Mouse (Mus musculus) MEL (cell line): ENCODE measurements around the gene N4bp3. TPM values are rescaled to one million over a fixed set of nuclear protein-coding genes. Genes with fewer than 3 reads are reported as not detected.

Experiments
- DNase-seq: peaks from one replicate; pipeline ENCODE4 v3.0.0; 2011; ENCODE audit warnings: low read depth, low spot score
- H3K27ac ChIP-seq: 2 replicates; pipeline ENCODE4 v1.5.1; 2012; ENCODE audit warnings: low read depth, mild to moderate bottlenecking, control low read depth, low read length, moderate library complexity; ENCODE audit not compliant: control insufficient read depth
- H3K27me3 ChIP-seq, 2 experiments: fragments of 150-350 bp in 1 of 2; sonication (generic) in 1 of 2; 2 replicates each; pipeline ENCODE4 v1.6.1; 2012; ENCODE audit warnings: low read length in 2 of 2, mild to moderate bottlenecking in 2 of 2, improper control_type of control experiment in 1 of 2, moderate library complexity in 1 of 2; ENCODE audit not compliant: insufficient read depth in 2 of 2, control insufficient read depth in 1 of 2
- H3K36me3 ChIP-seq, 2 experiments: 2 replicates each; pipeline ENCODE4 v1.6.1; 2012 to 2014; ENCODE audit warnings: low read length in 2 of 2, improper control_type of control experiment in 1 of 2, inconsistent platforms in 1 of 2, mild to moderate bottlenecking in 1 of 2; ENCODE audit not compliant: insufficient read depth in 2 of 2, control insufficient read depth in 1 of 2
- H3K4me1 ChIP-seq, 2 experiments: fragments of 150-350 bp in 1 of 2; sonication (generic) in 1 of 2; 2 replicates each; pipeline ENCODE4 v1.6.1; 2012; ENCODE audit warnings: low read length in 2 of 2, improper control_type of control experiment in 1 of 2, mild to moderate bottlenecking in 1 of 2; ENCODE audit not compliant: insufficient read depth in 2 of 2, control insufficient read depth in 1 of 2
- H3K4me3 ChIP-seq, 2 experiments: fragments of 150-350 bp in 1 of 2; sonication (generic) in 1 of 2; 2 replicates each; pipeline ENCODE4 v1.5.1; 2012; ENCODE audit warnings: low read depth in 2 of 2, low read length in 2 of 2, mild to moderate bottlenecking in 2 of 2, moderate library complexity in 2 of 2, control low read depth in 1 of 2, improper control_type of control experiment in 1 of 2; ENCODE audit not compliant: control insufficient read depth in 1 of 2, insufficient read depth in 1 of 2
- H3K79me2 ChIP-seq: 2 replicates; pipeline ENCODE4 v1.6.1; 2012; ENCODE audit warnings: mild to moderate bottlenecking, low read length, moderate library complexity; ENCODE audit not compliant: control insufficient read depth, poor library complexity, insufficient read depth
- H3K9ac ChIP-seq: 2 replicates; pipeline ENCODE4 v1.6.1; 2012; ENCODE audit warnings: low read depth, mild to moderate bottlenecking, control low read depth, low read length, moderate library complexity; ENCODE audit not compliant: control insufficient read depth, poor library complexity, severe bottlenecking
- H3K9me3 ChIP-seq: fragments of 150-350 bp; sonication (generic); replicated peaks from 2 replicates; pipeline ENCODE4 v1.6.1; 2012; ENCODE audit warnings: mild to moderate bottlenecking, low read length, improper control_type of control experiment, moderate library complexity; ENCODE audit not compliant: insufficient read depth
- BHLHE40 ChIP-seq: IDR thresholded peaks from 2 replicates; pipeline ENCODE4 v1.6.1; 2012; ENCODE audit warnings: low read depth, mild to moderate bottlenecking, inconsistent platforms, low read length, improper control_type of control experiment, borderline replicate concordance
- CHD1 ChIP-seq: IDR thresholded peaks from 2 replicates; pipeline ENCODE4 v1.6.1; 2012; ENCODE audit warnings: low read depth, mild to moderate bottlenecking, inconsistent platforms, low read length, improper control_type of control experiment
- CHD2 ChIP-seq: IDR thresholded peaks from 2 replicates; pipeline ENCODE4 v1.6.1; 2011; ENCODE audit warnings: low read length, improper control_type of control experiment
- CTCF ChIP-seq, 3 experiments: IDR thresholded peaks in 2 of 3; conservative IDR thresholded peaks in 1 of 3; 2 replicates each; pipeline ENCODE4 v1.5.1; 2011 to 2012; ENCODE audit warnings: low read length in 3 of 3, low read depth in 2 of 3, mild to moderate bottlenecking in 2 of 3, improper control_type of control experiment in 1 of 3, inconsistent platforms in 1 of 3, mixed read lengths in 1 of 3, moderate library complexity in 1 of 3; ENCODE audit not compliant: control insufficient read depth in 1 of 3, insufficient read depth in 1 of 3, poor library complexity in 1 of 3, severe bottlenecking in 1 of 3
- E2F4 ChIP-seq: IDR thresholded peaks from 2 replicates; pipeline ENCODE4 v1.6.1; 2011; ENCODE audit warnings: low read depth, low read length, improper control_type of control experiment, borderline replicate concordance
- ELF1 ChIP-seq: IDR thresholded peaks from 2 replicates; pipeline ENCODE4 v1.6.1; 2014; ENCODE audit warnings: low read depth, mild to moderate bottlenecking, inconsistent platforms, low read length, improper control_type of control experiment, moderate library complexity
- ETS1 ChIP-seq: IDR thresholded peaks from 2 replicates; pipeline ENCODE4 v1.6.1; 2012; ENCODE audit warnings: low read depth, mild to moderate bottlenecking, inconsistent platforms, low read length, improper control_type of control experiment, moderate library complexity
- GABPA ChIP-seq: IDR thresholded peaks from 2 replicates; pipeline ENCODE4 v1.6.1; 2012; ENCODE audit warnings: low read depth, mild to moderate bottlenecking, inconsistent platforms, low read length, improper control_type of control experiment, moderate library complexity
- GATA1 ChIP-seq: IDR thresholded peaks from 2 replicates; pipeline ENCODE4 v1.6.1; 2011; ENCODE audit warnings: low read depth, low read length, improper control_type of control experiment
- JUND ChIP-seq: IDR thresholded peaks from 2 replicates; pipeline ENCODE4 v1.6.1; 2011; ENCODE audit warnings: low read depth, mild to moderate bottlenecking, improper control_type of control experiment, low read length
- KAT2A ChIP-seq: conservative IDR thresholded peaks from 2 replicates; pipeline ENCODE4 v1.6.1; 2012; ENCODE audit warnings: low read depth, low read length, improper control_type of control experiment, inconsistent platforms
- MAFK ChIP-seq: IDR thresholded peaks from 2 replicates; pipeline ENCODE4 v1.6.1; 2011; ENCODE audit warnings: low read depth, mild to moderate bottlenecking, low read length, improper control_type of control experiment, borderline replicate concordance
- MAX ChIP-seq: IDR thresholded peaks from 2 replicates; pipeline ENCODE4 v1.6.1; 2011; ENCODE audit warnings: low read length, improper control_type of control experiment
- MAZ ChIP-seq: IDR thresholded peaks from 2 replicates; pipeline ENCODE4 v1.6.1; 2012; ENCODE audit warnings: low read depth, mild to moderate bottlenecking, inconsistent platforms, low read length, improper control_type of control experiment
- MEF2A ChIP-seq: IDR thresholded peaks from 2 replicates; pipeline ENCODE4 v1.6.1; 2014; ENCODE audit warnings: low read depth, mild to moderate bottlenecking, inconsistent platforms, low read length, improper control_type of control experiment; ENCODE audit not compliant: poor library complexity, insufficient replicate concordance, severe bottlenecking; ENCODE audit errors: extremely low read depth
- MXI1 ChIP-seq: IDR thresholded peaks from 2 replicates; pipeline ENCODE4 v1.6.1; 2011; ENCODE audit warnings: mild to moderate bottlenecking, low read depth, low read length, improper control_type of control experiment
- MYB ChIP-seq: IDR thresholded peaks from 2 replicates; pipeline ENCODE4 v1.6.1; 2011; ENCODE audit warnings: mild to moderate bottlenecking, low read depth, low read length, improper control_type of control experiment
- MYC ChIP-seq: IDR thresholded peaks from 2 replicates; pipeline ENCODE4 v1.6.1; 2011; ENCODE audit warnings: low read depth, mild to moderate bottlenecking, low read length, improper control_type of control experiment, moderate library complexity
- NELFE ChIP-seq: IDR thresholded peaks from 2 replicates; pipeline ENCODE4 v1.6.1; 2011; ENCODE audit warnings: low read depth, low read length, improper control_type of control experiment
- NRF1 ChIP-seq: IDR thresholded peaks from 2 replicates; pipeline ENCODE4 v1.6.1; 2014; ENCODE audit warnings: low read depth, mild to moderate bottlenecking, inconsistent platforms, low read length, improper control_type of control experiment, moderate library complexity; ENCODE audit not compliant: poor library complexity, insufficient read depth, severe bottlenecking
- POLR2A ChIP-seq, 2 experiments: IDR thresholded peaks; 2 replicates each; pipeline ENCODE4 v1.6.1; 2011 to 2012; ENCODE audit warnings: low read length in 2 of 2, mild to moderate bottlenecking in 2 of 2, control low read depth in 1 of 2, improper control_type of control experiment in 1 of 2, low read depth in 1 of 2, moderate library complexity in 1 of 2; ENCODE audit not compliant: control insufficient read depth in 1 of 2, insufficient read depth in 1 of 2, poor library complexity in 1 of 2
- POLR2AphosphoS2 ChIP-seq: IDR thresholded peaks from 2 replicates; pipeline ENCODE4 v1.6.1; 2011; ENCODE audit warnings: low read length, improper control_type of control experiment
- POLR2AphosphoS5 ChIP-seq: IDR thresholded peaks from 2 replicates; pipeline ENCODE4 v1.6.1; 2012; ENCODE audit warnings: low read depth, borderline replicate concordance, mild to moderate bottlenecking, inconsistent platforms, low read length, moderate library complexity, mixed read lengths
- RAD21 ChIP-seq: IDR thresholded peaks from 2 replicates; pipeline ENCODE4 v1.6.1; 2011; ENCODE audit warnings: mild to moderate bottlenecking, low read depth, low read length, improper control_type of control experiment
- RCOR1 ChIP-seq: IDR thresholded peaks from 2 replicates; pipeline ENCODE4 v1.6.1; 2012; ENCODE audit warnings: low read depth, mild to moderate bottlenecking, inconsistent platforms, low read length, improper control_type of control experiment
- SIN3A ChIP-seq: IDR thresholded peaks from 2 replicates; pipeline ENCODE4 v1.6.1; 2012; ENCODE audit warnings: low read length, improper control_type of control experiment, inconsistent platforms
- SMC3 ChIP-seq: IDR thresholded peaks from 2 replicates; pipeline ENCODE4 v1.6.1; 2011; ENCODE audit warnings: low read depth, low read length, improper control_type of control experiment
- TAL1 ChIP-seq: IDR thresholded peaks from 2 replicates; pipeline ENCODE4 v1.6.1; 2012; ENCODE audit warnings: mild to moderate bottlenecking, inconsistent platforms, low read length, moderate library complexity, mixed read lengths
- TBP ChIP-seq: IDR thresholded peaks from 2 replicates; pipeline ENCODE4 v1.8.0; 2011; ENCODE audit warnings: low read depth, low read length, improper control_type of control experiment
- TCF12 ChIP-seq: IDR thresholded peaks from 2 replicates; pipeline ENCODE4 v1.6.1; 2014; ENCODE audit warnings: low read depth, mild to moderate bottlenecking, inconsistent platforms, low read length, improper control_type of control experiment, moderate library complexity
- UBTF ChIP-seq: IDR thresholded peaks from 2 replicates; pipeline ENCODE4 v1.6.1; 2012; ENCODE audit warnings: low read depth, mild to moderate bottlenecking, inconsistent platforms, low read length, improper control_type of control experiment, moderate library complexity, borderline replicate concordance; ENCODE audit not compliant: insufficient read depth
- USF1 ChIP-seq: IDR thresholded peaks from 2 replicates; pipeline ENCODE4 v1.6.1; 2014; ENCODE audit warnings: low read depth, mild to moderate bottlenecking, inconsistent platforms, low read length, improper control_type of control experiment, moderate library complexity
- USF2 ChIP-seq, 2 experiments: IDR thresholded peaks; 2 replicates each; pipeline ENCODE4 v1.6.1; 2011 to 2012; ENCODE audit warnings: improper control_type of control experiment in 2 of 2, low read length in 2 of 2, borderline replicate concordance in 1 of 2, inconsistent platforms in 1 of 2, low read depth in 1 of 2, mild to moderate bottlenecking in 1 of 2; ENCODE audit not compliant: insufficient read depth in 1 of 2
- ZKSCAN1 ChIP-seq: IDR thresholded peaks from 2 replicates; pipeline ENCODE4 v1.6.1; 2012; ENCODE audit warnings: low read depth, mild to moderate bottlenecking, inconsistent platforms, low read length, improper control_type of control experiment, moderate library complexity
- ZMIZ1 ChIP-seq: IDR thresholded peaks from 2 replicates; pipeline ENCODE4 v1.6.1; 2012; ENCODE audit warnings: low read depth, mild to moderate bottlenecking, inconsistent platforms, low read length, improper control_type of control experiment, moderate library complexity
- polyA plus RNA-seq, 2 experiments: library from polyadenylated mRNA; stranded (reverse) in 1 of 2; unstranded in 1 of 2; fragments of >175 nt in 1 of 2; fragments of >200 nt in 1 of 2; gene quantifications; 2 replicates each; pipeline versions ENCODE4 v1.2.1 to v1.2.4; 2012; ENCODE audit warnings: low replicate concordance in 2 of 2, low read depth in 1 of 2; ENCODE audit not compliant: insufficient read length in 2 of 2, insufficient read depth in 1 of 2, missing spikeins in 1 of 2
- total RNA-seq: library from RNA; depleted of rRNA; stranded (reverse); fragments of 300-350 nt; gene quantifications from 2 replicates; pipeline ENCODE4 v1.2.3, GENCODE M21; 2012

N4bp3 gene
- total and polyA plus RNA-seq, 3 experiments: 6.9 to 11.5 TPM; not detected in 1

DNA sequence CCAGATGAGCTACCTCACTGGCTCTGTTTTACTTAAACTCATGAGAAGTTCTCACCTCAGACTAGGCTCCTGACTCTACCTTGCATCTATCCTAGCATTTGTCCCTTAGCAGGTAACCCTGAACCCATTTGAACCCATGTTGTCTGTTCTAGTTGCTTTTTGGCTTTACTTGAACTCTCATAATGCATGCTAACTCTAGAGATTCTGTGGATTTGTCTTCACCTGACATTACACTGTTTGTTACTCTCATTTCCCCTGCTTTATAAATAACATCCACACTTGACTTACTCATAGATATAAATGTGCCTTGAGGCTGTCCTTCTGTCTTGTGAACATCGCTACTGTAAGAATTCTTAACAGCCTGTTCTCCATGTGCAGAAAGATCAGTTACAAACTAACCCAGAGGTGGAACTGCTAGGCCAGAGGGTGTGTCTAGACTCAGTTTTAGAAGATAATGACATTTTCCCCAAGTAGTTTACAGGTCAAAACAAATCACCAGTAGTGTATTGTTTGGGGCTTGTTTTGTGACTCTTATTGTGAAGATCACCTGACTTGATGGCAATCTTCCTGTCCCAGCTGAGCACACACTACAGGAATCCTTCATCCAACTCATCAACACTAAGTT is 55.1 kb downstream of the N4bp3 start:
- Histone ChIP-seq H3K4me1 (peaks cover 2 to 3% of the 10 kb centered on the region in 2 experiments; a peak in 2 of 4 replicates), H3K9me3 (no peaks in the 10 kb centered on the region), H3K79me2 (no peaks in the 10 kb centered on the region; the same call in 1 of the 2 replicates), H3K36me3 (peaks cover 34 to 43% of the 10 kb centered on the region in 2 experiments), H3K27ac (0 out of 2 replicates have a peak overlapping the region, but pooled peaks have one; percentile 9), H3K27me3 (no peaks in the 10 kb centered on the region), H3K4me3 (no peak overlapping the region), H3K9ac (no peak overlapping the region)
- TF ChIP-seq JUND (no peak), SIN3A (no peak), RAD21 (no peak), E2F4 (no peak), UBTF (no peak), ETS1 (0 out of 2 replicates have a peak, but pooled peaks have one; percentile 5), CHD2 (no peak), POLR2A (IDR thresholded peaks at IDR 0.05; ENCODE audit: control insufficient read depth in 1 of 2, insufficient read depth in 1 of 2, low read depth in 1 of 2, low read length in 2 of 2, poor library complexity in 1 of 2) (peak in 1 of 2 experiments; percentile 15; a peak in 1 of 4 replicates), CHD1 (no peak), USF1 (peak; percentile 39; the same call in 1 of the 2 replicates), MEF2A (no peak), GATA1 (no peak), CTCF (IDR thresholded peaks at IDR 0.05 in 2 of 3, conservative IDR thresholded peaks at IDR 0.05 in 1 of 3; ENCODE audit: control insufficient read depth in 1 of 3, insufficient read depth in 1 of 3, low read depth in 2 of 3, low read length in 3 of 3, poor library complexity in 1 of 3, severe bottlenecking in 1 of 3) (no peak), GABPA (no peak), ZKSCAN1 (no peak), SMC3 (no peak; the same call in 1 of the 2 replicates), MAFK (no peak), TCF12 (no peak), MXI1 (no peak), TAL1 (no peak), NELFE (no peak; the same call in 1 of the 2 replicates), TBP (no peak), POLR2AphosphoS2 (peak; percentile 21), MYC (no peak), MAZ (no peak), MYB (peak; percentile 32; the same call in 1 of the 2 replicates), BHLHE40 (0 out of 2 replicates have a peak, but pooled peaks have one; percentile 28), KAT2A (no peak), ELF1 (no peak), NRF1 (no peak), USF2 (IDR thresholded peaks at IDR 0.05; ENCODE audit: borderline replicate concordance in 1 of 2, insufficient read depth in 1 of 2, low read depth in 1 of 2, low read length in 2 of 2) (0 out of 4 replicates have a peak, but pooled peaks of 1 of the 2 experiments have one; percentile 27), MAX (no peak), POLR2AphosphoS5 (no peak; the same call in 1 of the 2 replicates), RCOR1 (no peak), ZMIZ1 (no peak)
- peak; percentile 62 for DNase-seq
